In genomic region chr11:113777878-113778464, GRCm38 (mm10) we compare ENCODE assay signal across 13 mouse cellular contexts. TPM values are rescaled to one million over a fixed set of nuclear protein-coding genes. Genes with fewer than 3 reads are reported as not detected.
A peak's percentile ranks its signal among the peaks of the same experiment; 100 is the strongest.
DNase-seq lines count a peak whose midpoint lies in the region; ATAC-seq and TF ChIP-seq lines count a peak whose summit lies in the region.
"Had no signal": no experiment of that assay in that cellular context is flagged by ENCODE, and none has a peak within 500 bp of the region (broad histone marks: within the 10 kb centered on the region; RNA-seq: fewer than 3 reads in every experiment).

No protein-coding gene starts in this region.

- H3K27me3 ChIP-seq in intestine, embryonic 14.5 days (replicated peaks; ENCODE audit: control insufficient read depth, insufficient read depth, low read length): no peaks in the 10 kb centered on the region
- no peaks in the 10 kb centered on the region for H3K27me3 ChIP-seq in intestine, postnatal 0 days (replicated peaks; ENCODE audit: control insufficient read depth, insufficient read depth, low read length)
- H3K27me3 ChIP-seq: limb, embryonic 12.5 days had no signal

- H3K36me3 ChIP-seq in intestine, embryonic 14.5 days (ENCODE audit: control insufficient read depth, insufficient read depth, low read length): no peaks in the 10 kb centered on the region
- no peaks in the 10 kb centered on the region for H3K36me3 ChIP-seq in intestine, postnatal 0 days (ENCODE audit: control insufficient read depth, insufficient read depth)
- no peaks in the 10 kb centered on the region for H3K36me3 ChIP-seq in macrophage (ENCODE audit: inconsistent target)
- H3K36me3 ChIP-seq: limb, embryonic 12.5 days had no signal

- 26% methylated on average over 8 of the region's 8 CpGs for WGBS in intestine, embryonic 14.5 days
- 34% methylated on average over 8 of the region's 8 CpGs for WGBS in intestine, postnatal 0 days
- WGBS in macrophage (ENCODE audit: missing documents): 60% methylated on average over 8 of the region's 8 CpGs

- TF ChIP-seq CTCF in intestine, postnatal 0 days (IDR thresholded peaks at IDR 0.05; ENCODE audit: low read depth): no peak

- DNase-seq in intestine, embryonic 14.5 days (ENCODE audit: low spot score): no peak
- DNase-seq in adipocyte (ENCODE audit: low spot score): peak; percentile 33
- DNase-seq in gastrocnemius, postnatal 4 days (ENCODE audit: low spot score in 2 of 2): no peak
- no peak for DNase-seq in thymus, adult 18-20 months
- no peak for DNase-seq in adrenal gland, postnatal 10 days
- DNase-seq: embryo, embryonic 11 days; kidney, adult 18-20 months; right cerebral cortex, postnatal 25 days; thymus, postnatal 4 days had no signal

- ATAC-seq in intestine, embryonic 14.5 days (replicated peaks; ENCODE audit: low FRiP score, low TSS enrichment, low read depth): peak; percentile 65
- no peak for ATAC-seq in intestine, postnatal 0 days
- ATAC-seq in erythroid progenitor cell, adult 5-6 weeks (replicated peaks; ENCODE audit: low FRiP score, poor library complexity, severe bottlenecking): peak; percentile 80

- peaks cover 33% of the 10 kb centered on the region for H3K4me1 ChIP-seq in intestine, embryonic 14.5 days (replicated peaks; ENCODE audit: control insufficient read depth, insufficient read depth, low read length)
- H3K4me1 ChIP-seq in intestine, postnatal 0 days (replicated peaks; ENCODE audit: control insufficient read depth, insufficient read depth, low read length): peaks cover 9% of the 10 kb centered on the region

- peak overlapping the region; percentile 8; the same call in 1 of the 2 replicates for H3K27ac ChIP-seq in intestine, embryonic 14.5 days (ENCODE audit: low read depth)
- no peak overlapping the region for H3K27ac ChIP-seq in intestine, postnatal 0 days (ENCODE audit: low read depth, low read length)
- peak overlapping the region; percentile 57 for H3K27ac ChIP-seq in macrophage

- H3K4me3 ChIP-seq in intestine, embryonic 14.5 days (ENCODE audit: low read depth, low read length): no peak overlapping the region
- H3K4me3 ChIP-seq in intestine, postnatal 0 days (ENCODE audit: low read depth, low read length): no peak overlapping the region
- H3K4me3 ChIP-seq in macrophage (ENCODE audit: inconsistent target): no peak overlapping the region
- H3K4me3 ChIP-seq: limb, embryonic 12.5 days had no signal

- H3K79me2 ChIP-seq in macrophage (ENCODE audit: inconsistent target): no peaks in the 10 kb centered on the region

- peak overlapping the region; percentile 20; the same call in 1 of the 2 replicates for H3K4me2 ChIP-seq in intestine, embryonic 14.5 days (ENCODE audit: low read length)
- no peak overlapping the region; the same call in 1 of the 2 replicates for H3K4me2 ChIP-seq in intestine, postnatal 0 days (replicated peaks; ENCODE audit: low read depth)
- H3K4me2 ChIP-seq: limb, embryonic 12.5 days had no signal

- H3K9ac ChIP-seq in intestine, embryonic 14.5 days (ENCODE audit: low read length): no peak overlapping the region
- H3K9ac ChIP-seq in intestine, postnatal 0 days (ENCODE audit: low read depth, low read length): no peak overlapping the region
- H3K9ac ChIP-seq: limb, embryonic 12.5 days had no signal

- no peaks in the 10 kb centered on the region for H3K9me3 ChIP-seq in intestine, embryonic 14.5 days (ENCODE audit: control insufficient read depth, low read length)
- H3K9me3 ChIP-seq in intestine, postnatal 0 days (ENCODE audit: control insufficient read depth): no peaks in the 10 kb centered on the region
- H3K9me3 ChIP-seq: limb, embryonic 12.5 days had no signal

RNA-seq across cellular contexts. Expression of gene Cdc42ep4, which starts 26.3 kb away (rescaled TPM):
- 46.8 and 52.0 TPM in 2 replicates for polyA plus RNA-seq in intestine, embryonic 14.5 days (2014; fragmentation: Nextera tagmentation; extraction: Ambion mirVana)
- polyA plus RNA-seq in intestine, postnatal 0 days (2015; fragmentation: Nextera tagmentation; extraction: Ambion mirVana): 30.2 and 33.0 TPM in 2 replicates
- 18.0 and 19.8 TPM in 2 replicates for total RNA-seq in erythroid progenitor cell, adult 5-6 weeks (2015; ENCODE audit: low replicate concordance)
- 31.3 and 33.8 TPM in 2 replicates for total RNA-seq in erythroid progenitor cell, adult 5-6 weeks (2017; ENCODE audit: low replicate concordance)
- total RNA-seq in macrophage (2018; cell fraction: chromatin; rRNA removed): 100 to 1,000 TPM in 6 of 26 experiments, 10 to 100 TPM in 14, 1 to 10 TPM in 6; 5.0 to 155 (median 36.6) TPM
- 100 to 1,000 TPM in 7 of 26 experiments, 10 to 100 TPM in 19; 17.2 to 237 (median 26.6) TPM for total RNA-seq in macrophage (2018; cell fraction: cytosol; rRNA removed)
- 100 to 1,000 TPM in 8 of 26 experiments, 10 to 100 TPM in 18; 15.6 to 179 (median 63.8) TPM for total RNA-seq in macrophage (2018; cell fraction: nucleus; rRNA removed)
- 6.8 to 16.9 TPM (median 13.4 TPM) in 3 replicates for polyA plus RNA-seq in macrophage (2018)
- 10 to 100 TPM; 26.3 to 27.5 TPM for total RNA-seq in gastrocnemius, postnatal 4 days (2021)
- 10 to 100 TPM; 60.1 to 72.8 TPM for total RNA-seq in adrenal gland, postnatal 10 days (2021)
